Mouse (Mus musculus): ENCODE measurements at regions not wholly inside any gene's neighbourhood (a gene's known extent, or its start where the extent isn't known, plus 50 kb on each side); places are given as distances from the start of the nearest gene placed in this dataset.
"Not testable (repeated sequence)": the region's sequence is repeated elsewhere in the genome, so short reads cannot be mapped to it uniquely, and the experiment has no call there.

DNA sequence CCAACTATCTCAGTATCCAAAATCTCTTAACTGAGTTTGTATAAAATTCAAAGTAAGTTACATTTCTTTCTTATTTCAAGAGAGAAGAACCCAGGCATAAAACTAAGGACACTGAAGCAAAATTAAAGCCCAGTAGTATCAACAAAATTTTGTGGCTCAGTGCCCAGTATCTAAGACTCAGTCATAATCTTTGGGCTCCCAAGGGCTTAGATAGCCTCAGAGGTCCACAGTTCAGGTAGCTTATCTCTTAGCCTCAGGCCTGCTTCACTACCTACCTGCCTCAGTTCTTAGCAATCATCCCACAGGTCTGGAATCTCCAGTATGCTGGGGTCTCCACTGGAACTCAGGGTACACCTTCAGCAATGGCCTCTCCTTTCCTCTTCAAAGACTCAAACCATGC lies 835.6 kb upstream of the Olfr1507 start:
- not testable (repeated sequence) for TF ChIP-seq CTCF, EP300 (IDR thresholded peaks at IDR 0.05; ENCODE audit: low read depth)
